Mouse (Mus musculus): Measurements from ENCODE around the gene Hes2.

DNA sequence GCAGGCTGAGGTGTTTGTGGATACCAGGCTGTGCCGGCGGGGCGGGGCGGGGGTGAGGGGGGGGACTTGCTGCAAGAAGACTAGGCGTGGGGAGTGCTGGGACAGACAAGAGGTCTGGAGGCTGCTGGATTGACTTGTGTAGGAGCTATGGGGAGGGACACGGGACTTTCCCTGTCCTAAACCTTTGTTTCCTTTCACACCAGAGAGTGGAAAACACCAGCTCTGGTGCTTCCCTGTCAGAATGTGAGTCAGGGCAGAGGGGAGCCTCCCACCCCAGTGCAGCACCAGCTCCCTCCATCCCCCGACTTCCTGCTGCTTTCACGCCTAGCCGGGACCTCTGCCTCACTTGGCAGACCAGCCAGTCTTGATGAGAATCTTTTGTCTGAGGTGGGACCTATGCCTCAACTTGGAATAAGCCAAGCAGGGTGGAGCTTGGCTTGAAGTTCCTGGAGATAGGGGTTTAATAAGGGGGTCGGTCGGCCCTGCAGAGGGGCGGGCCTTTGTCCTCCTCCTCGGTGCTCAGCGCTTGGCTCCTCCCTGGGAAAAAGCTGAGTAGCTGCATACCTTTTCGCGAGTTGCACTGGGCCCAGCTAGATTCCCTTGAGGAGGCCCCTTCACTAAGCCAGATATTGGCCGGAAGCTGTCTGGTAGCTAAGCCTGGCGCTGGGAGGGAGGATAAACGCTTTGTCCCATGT, 27.0 kb downstream of the Hes2 start:
- no peak for TF ChIP-seq POLR2A (IDR thresholded peaks at IDR 0.05; ENCODE audit: insufficient read depth, low read length)
- no peak for TF ChIP-seq CTCF (IDR thresholded peaks at IDR 0.05; ENCODE audit: low read depth, low read length)
